18 mouse cellular contexts compared by ENCODE assay signal in genomic region chr17:62286086-62287080, GRCm38 (mm10).
DNase-seq lines count a peak whose midpoint lies in the region; ATAC-seq lines count a peak whose summit lies in the region.
"Had no signal": no experiment of that assay in that cellular context is flagged by ENCODE, and none has a peak within 500 bp of the region (broad histone marks: within the 10 kb centered on the region; RNA-seq: fewer than 3 reads in every experiment).

No protein-coding gene starts in this region.

- no peaks in the 10 kb centered on the region for H3K4me1 ChIP-seq in hindbrain, embryonic 16.5 days (ENCODE audit: control insufficient read depth, insufficient read depth, low read depth, low read length)
- H3K4me1 ChIP-seq in hindbrain, embryonic 11.5 days (replicated peaks; ENCODE audit: control insufficient read depth, insufficient read depth, low read length) = no peaks in the 10 kb centered on the region
- H3K4me1 ChIP-seq: midbrain, embryonic 15.5 days had no signal

- no peak overlapping the region for H3K9ac ChIP-seq in hindbrain, embryonic 16.5 days (ENCODE audit: low read depth, low read length)
- no peak overlapping the region for H3K9ac ChIP-seq in hindbrain, embryonic 11.5 days (ENCODE audit: low read depth, low read length)
- H3K9ac ChIP-seq: midbrain, embryonic 15.5 days had no signal

- 77% methylated on average over 12 of the region's 12 CpGs for WGBS in hindbrain, embryonic 16.5 days
- 81% methylated on average over 12 of the region's 12 CpGs for whole genome bisulfite sequencing in hindbrain, embryonic 11.5 days

- H3K4me3 ChIP-seq in hindbrain, embryonic 16.5 days (ENCODE audit: low read length) = no peak overlapping the region
- no peak overlapping the region for H3K4me3 ChIP-seq in hindbrain, embryonic 11.5 days (ENCODE audit: low read depth, low read length)
- H3K4me3 ChIP-seq: embryonic facial prominence, embryonic 10.5 days; erythroblast, embryonic 14.5 days; midbrain, embryonic 15.5 days had no signal

- ATAC-seq in hindbrain, embryonic 16.5 days = peak; percentile 48; the same call in 1 of the 2 replicates
- no peak for ATAC-seq in hindbrain, embryonic 11.5 days (ENCODE audit: low FRiP score)
- ATAC-seq in cerebellum, adult (ENCODE audit: insufficient number of reproducible peaks, low FRiP score, low TSS enrichment) = peak; percentile 96
- ATAC-seq in CD4-positive, CD25-positive, alpha-beta regulatory T cell, adult 4 months = no peak
- ATAC-seq: activated CD4-positive, CD25-positive, alpha-beta regulatory T cell, adult 4 months; midbrain, embryonic 15.5 days had no signal

- H3K27me3 ChIP-seq in hindbrain, embryonic 16.5 days (replicated peaks; ENCODE audit: control insufficient read depth, insufficient read depth, low read length) = no peaks in the 10 kb centered on the region
- no peaks in the 10 kb centered on the region for H3K27me3 ChIP-seq in hindbrain, embryonic 11.5 days (ENCODE audit: control insufficient read depth, insufficient read depth, low read length)
- H3K27me3 ChIP-seq: CH12.LX; midbrain, embryonic 15.5 days had no signal

- DNase-seq in hindbrain, embryonic 11.5 days (ENCODE audit: low spot score) = no peak
- DNase-seq in Muller cell, postnatal 12 days (ENCODE audit: inconsistent ontology term) = peak; percentile 14
- peak; percentile 70 to 81 for DNase-seq in cerebellum, postnatal 14 days
- no peak for DNase-seq in lung, postnatal 36 days
- DNase-seq: adrenal gland, postnatal 36 days; gastrocnemius, postnatal 25 days; liver; lung, adult 2 months; right cerebral cortex, postnatal 4 days had no signal

- no peak overlapping the region for H3K4me2 ChIP-seq in hindbrain, embryonic 16.5 days (ENCODE audit: low read length)
- H3K4me2 ChIP-seq in hindbrain, embryonic 11.5 days (replicated peaks; ENCODE audit: low read depth, low read length) = no peak overlapping the region
- H3K4me2 ChIP-seq: midbrain, embryonic 15.5 days had no signal

- H3K9me3 ChIP-seq in hindbrain, embryonic 16.5 days (ENCODE audit: control insufficient read depth, low read length) = no peaks in the 10 kb centered on the region
- H3K9me3 ChIP-seq in hindbrain, embryonic 11.5 days (ENCODE audit: control insufficient read depth, low read length) = no peaks in the 10 kb centered on the region
- H3K9me3 ChIP-seq: embryonic facial prominence, embryonic 10.5 days; midbrain, embryonic 15.5 days had no signal

- H3K27ac ChIP-seq in hindbrain, embryonic 16.5 days (ENCODE audit: low read depth, low read length) = no peak overlapping the region
- H3K27ac ChIP-seq in hindbrain, embryonic 11.5 days (ENCODE audit: low read depth, low read length) = no peak overlapping the region
- H3K27ac ChIP-seq: embryonic facial prominence, embryonic 10.5 days; kidney, postnatal 0 days; midbrain, embryonic 15.5 days had no signal

- no peaks in the 10 kb centered on the region for H3K36me3 ChIP-seq in hindbrain, embryonic 16.5 days (ENCODE audit: control insufficient read depth, insufficient read depth, low read length)
- H3K36me3 ChIP-seq in hindbrain, embryonic 11.5 days (ENCODE audit: control insufficient read depth, insufficient read depth, low read length) = no peaks in the 10 kb centered on the region
- H3K36me3 ChIP-seq: embryonic facial prominence, embryonic 10.5 days; midbrain, embryonic 15.5 days had no signal

Comparison
In these comparisons a context has a peak if more than half of its experiments do, and no peak if none do; other contexts are left out.
1. ATAC-seq: peak in hindbrain, embryonic 16.5 days (single experiment) and cerebellum, adult (single experiment); none in hindbrain, embryonic 11.5 days (single experiment) and CD4-positive, CD25-positive, alpha-beta regulatory T cell, adult 4 months (single experiment).
2. DNase-seq: peak in Muller cell, postnatal 12 days (single experiment) and cerebellum, postnatal 14 days (2 of 2); none in hindbrain, embryonic 11.5 days (single experiment) and lung, postnatal 36 days (single experiment).